Comparison of ENCODE assay signal across 16 mouse cellular contexts in genomic region chr1:165655482-165655881, GRCm38 (mm10). TPM values are rescaled to one million over a fixed set of nuclear protein-coding genes. Genes with fewer than 3 reads are reported as not detected.
DNase-seq lines count a peak whose midpoint lies in the region; ATAC-seq and TF ChIP-seq lines count a peak whose summit lies in the region.
"Had no signal": no experiment of that assay in that cellular context is flagged by ENCODE, and none has a peak within 500 bp of the region (broad histone marks: within the 10 kb centered on the region; RNA-seq: fewer than 3 reads in every experiment).

No protein-coding gene starts in this region.

- H3K27ac ChIP-seq in gastrocnemius, adult 2 months, result no peak overlapping the region; the same call in 1 of the 2 replicates
- H3K27ac ChIP-seq in heart, embryonic 16.5 days (ENCODE audit: low read length), result no peak overlapping the region; the same call in 1 of the 2 replicates
- H3K27ac ChIP-seq: embryonic facial prominence, embryonic 13.5 days had no signal

- no peak overlapping the region for H3K9ac ChIP-seq in heart, embryonic 16.5 days (ENCODE audit: low read length)
- H3K9ac ChIP-seq: embryonic facial prominence, embryonic 13.5 days had no signal

- ATAC-seq in heart, embryonic 16.5 days (replicated peaks; ENCODE audit: extremely low read depth, insufficient read depth, low FRiP score), result peak; percentile 56; the same call in 1 of the 2 replicates
- ATAC-seq: forebrain, embryonic 14.5 days had no signal

- peaks cover 14% of the 10 kb centered on the region for H3K4me1 ChIP-seq in heart, embryonic 16.5 days (ENCODE audit: control insufficient read depth, insufficient read depth, low read length)
- H3K4me1 ChIP-seq: embryonic facial prominence, embryonic 13.5 days had no signal

- DNase-seq in gastrocnemius, adult 2 months, result no peak
- no peak for DNase-seq in gastrocnemius, postnatal 14 days
- no peak for DNase-seq in heart, adult 8-10 months (ENCODE audit: low spot score)
- peak; percentile 49 to 55 for DNase-seq in kidney, postnatal 25 days
- no peak for DNase-seq in kidney, adult 11 months
- peak; percentile 45 for DNase-seq in lung, postnatal 10 days
- DNase-seq in lung, postnatal 25 days (ENCODE audit: low spot score), result no peak
- DNase-seq: cerebellum, adult 11 months; gastrocnemius, postnatal 36 days; right cerebral cortex, postnatal 4 days had no signal

- H3K27me3 ChIP-seq in heart, embryonic 16.5 days (ENCODE audit: control insufficient read depth, insufficient read depth, low read length), result no peaks in the 10 kb centered on the region
- H3K27me3 ChIP-seq: embryonic facial prominence, embryonic 13.5 days had no signal

- intact Hi-C loops in gastrocnemius, adult 2 months (cut with DNase I), result no loop called here
- intact Hi-C loops in gastrocnemius, postnatal 14 days (cut with DNase I; ENCODE audit: low total_unique reads), result no loop called here

- no peak overlapping the region for H3K4me2 ChIP-seq in heart, embryonic 16.5 days (ENCODE audit: low read depth, low read length)
- H3K4me2 ChIP-seq: embryonic facial prominence, embryonic 13.5 days; liver, embryonic 11.5 days; midbrain, embryonic 11.5 days had no signal

- no peak for TF ChIP-seq CTCF in gastrocnemius, adult 2 months (IDR thresholded peaks at IDR 0.05)

- no peaks in the 10 kb centered on the region for H3K9me3 ChIP-seq in heart, embryonic 16.5 days (replicated peaks; ENCODE audit: control insufficient read depth, low read length)
- H3K9me3 ChIP-seq: embryonic facial prominence, embryonic 13.5 days had no signal

- WGBS in heart, embryonic 16.5 days, result 26% methylated on average over 14 of the region's 14 CpGs

- peaks cover 47% of the 10 kb centered on the region for H3K36me3 ChIP-seq in heart, embryonic 16.5 days (ENCODE audit: control insufficient read depth, insufficient read depth)

- H3K4me3 ChIP-seq in gastrocnemius, adult 2 months, result peak overlapping the region; percentile 23
- H3K4me3 ChIP-seq in heart, embryonic 16.5 days (ENCODE audit: low read length), result no peak overlapping the region
- H3K4me3 ChIP-seq: embryonic facial prominence, embryonic 13.5 days had no signal

RNA-seq across cellular contexts. Expression of gene Mpzl1, which starts 21.1 kb away (rescaled TPM):
- 1 to 10 TPM; 7.0 to 8.7 TPM for total RNA-seq in gastrocnemius, adult 2 months (2021)
- 10 to 100 TPM; 23.8 to 25.6 TPM for total RNA-seq in gastrocnemius, postnatal 14 days (2021)
- 95.3 and 104 TPM in 2 replicates for polyA plus RNA-seq in heart, embryonic 16.5 days (2015; fragmentation: Nextera tagmentation; extraction: Ambion mirVana)
- total RNA-seq in heart, adult 8-10 months (2022), result 10 to 100 TPM; 12.3 to 13.6 (median 12.4) TPM
- total RNA-seq: monocyte, adult 5-6 weeks had no signal

RNA-seq across cellular contexts. Expression of gene Rcsd1, which starts 54.1 kb away (rescaled TPM):
- 10 to 100 TPM; 93.3 to 95.0 TPM for total RNA-seq in gastrocnemius, adult 2 months (2021)
- 100 to 1,000 TPM; 117 to 125 TPM for total RNA-seq in gastrocnemius, postnatal 14 days (2021)
- polyA plus RNA-seq in heart, embryonic 16.5 days (2015; fragmentation: Nextera tagmentation; extraction: Ambion mirVana), result 99.3 and 111 TPM in 2 replicates
- total RNA-seq in heart, adult 8-10 months (2022), result 10 to 100 TPM; 64.0 to 99.3 (median 73.2) TPM

Comparison
In these comparisons a context has a peak if more than half of its experiments do, and no peak if none do; other contexts are left out.
1. DNase-seq: peak in kidney, postnatal 25 days (2 of 2) and lung, postnatal 10 days (single experiment); none in gastrocnemius, adult 2 months (single experiment), gastrocnemius, postnatal 14 days (single experiment), heart, adult 8-10 months (single experiment), kidney, adult 11 months (single experiment) and lung, postnatal 25 days (single experiment).